Mouse (Mus musculus) hindbrain, embryonic 13.5 days (tissue): Measurements from ENCODE around the gene 1700047I17Rik2. TPM values are rescaled to one million over a fixed set of nuclear protein-coding genes. Genes with fewer than 3 reads are reported as not detected.
"Not testable (repeated sequence)": the region's sequence is repeated elsewhere in the genome, so short reads cannot be mapped to it uniquely, and the experiment has no call there.

Source experiments
- ATAC-seq: fragments of 200-750 bp; cut with Nextera tagmentation; 2 replicates; pipeline ENCODE4 v1.8.0; 2017; ENCODE audit warnings: moderate TSS enrichment; ENCODE audit not compliant: low FRiP score
- H3K27ac ChIP-seq: fragments of 300-500 bp; sonication (generic); 2 replicates; pipeline ENCODE4 v1.5.1; 2015; ENCODE audit warnings: inconsistent platforms, mild to moderate bottlenecking, moderate library complexity
- H3K27me3 ChIP-seq: fragments of 300-500 bp; sonication (generic); 2 replicates; pipeline ENCODE4 v1.6.1; 2015; ENCODE audit warnings: mild to moderate bottlenecking, inconsistent platforms
- H3K36me3 ChIP-seq: fragments of 300-500 bp; sonication (generic); 2 replicates; pipeline ENCODE4 v1.6.1; 2015; ENCODE audit warnings: mild to moderate bottlenecking, inconsistent platforms
- H3K4me1 ChIP-seq: fragments of 300-500 bp; sonication (generic); replicated peaks from 2 replicates; pipeline ENCODE4 v1.6.1; 2015; ENCODE audit warnings: inconsistent platforms
- H3K4me2 ChIP-seq: fragments of 300-500 bp; sonication (generic); 2 replicates; pipeline ENCODE4 v1.6.1; 2015; ENCODE audit warnings: inconsistent platforms, mild to moderate bottlenecking, moderate library complexity
- H3K4me3 ChIP-seq: fragments of 300-500 bp; sonication (generic); 2 replicates; pipeline ENCODE4 v1.5.1; 2015; ENCODE audit warnings: mild to moderate bottlenecking, inconsistent platforms
- H3K9ac ChIP-seq: fragments of 300-500 bp; sonication (generic); 2 replicates; pipeline ENCODE4 v1.6.1; 2015; ENCODE audit warnings: mild to moderate bottlenecking, inconsistent platforms
- H3K9me3 ChIP-seq: fragments of 300-500 bp; sonication (generic); 2 replicates; pipeline ENCODE4 v1.6.1; 2016; ENCODE audit warnings: inconsistent platforms
- WGBS: fragments of 180-500 bp; shearing (Covaris S2); methylation state at CpG from one replicate; pipeline ENCODE4 v1.1.7; 2015; 5-methylcytosine and 5-hydroxymethylcytosine counted together
- polyA plus RNA-seq: library from polyadenylated mRNA; unstranded; fragments of >200 nt; fragmentation: Nextera tagmentation; extraction: Ambion mirVana; gene quantifications from 2 replicates; pipeline ENCODE4 v1.2.1, GENCODE M21; 2015

The 1700047I17Rik2 gene
- polyA plus RNA-seq, 1 experiment from 2014 or later: not detected

DNA sequence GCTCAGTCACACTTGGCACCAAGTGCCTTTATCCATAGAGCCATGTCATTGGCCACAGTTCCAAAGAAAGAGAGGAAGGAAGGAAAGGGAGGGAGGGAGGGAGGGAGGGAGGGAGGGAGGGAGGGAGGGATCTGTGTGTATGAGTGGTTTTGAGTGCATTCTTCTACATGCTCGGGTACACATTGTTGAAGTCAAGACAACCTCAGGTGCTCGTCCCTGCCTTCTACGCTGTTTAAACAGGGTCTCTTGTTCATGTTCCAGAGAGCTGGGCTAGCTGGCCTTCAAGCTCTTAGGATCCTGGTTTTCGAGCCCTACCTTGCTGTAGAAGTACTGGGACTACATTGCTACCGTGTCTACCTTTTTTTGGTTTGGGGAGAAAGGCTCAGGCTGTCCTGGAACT, 64.0 kb downstream of the 1700047I17Rik2 start:
- H3K27me3 ChIP-seq, H3K4me1 ChIP-seq: not testable (repeated sequence)
- no CpG with 5 or more reads among the region's 5 CpGs for WGBS

More for the DNA sequence above, 64.0 kb downstream of the 1700047I17Rik2 start:
- ATAC-seq, H3K9me3 ChIP-seq, H3K4me2 ChIP-seq, H3K4me3 ChIP-seq, H3K36me3 ChIP-seq, H3K9ac ChIP-seq, H3K27ac ChIP-seq: not testable (repeated sequence)

Other genes starting within 250 kb of the 1700047I17Rik2 start
- gene Gm20403, start 213.1 kb upstream of the 1700047I17Rik2 start, polyA plus RNA-seq: not detected in 2 replicates
- 11.4 and 12.8 TPM in 2 replicates for gene Baz1a, start 185.2 kb upstream of the 1700047I17Rik2 start, polyA plus RNA-seq
- gene 2700097O09Rik, start 119.5 kb upstream of the 1700047I17Rik2 start, polyA plus RNA-seq: 35.9 and 37.3 TPM in 2 replicates
- gene Srp54a, start 119.3 kb upstream of the 1700047I17Rik2 start, polyA plus RNA-seq: 188 and 196 TPM in 2 replicates
- 45.1 and 46.1 TPM in 2 replicates for gene Fam177a, start 75.1 kb upstream of the 1700047I17Rik2 start, polyA plus RNA-seq
- gene Srp54b, start 44.5 kb upstream of the 1700047I17Rik2 start, polyA plus RNA-seq: 69.7 and 74.4 TPM in 2 replicates
- gene Srp54c, start 30.6 kb downstream of the 1700047I17Rik2 start, polyA plus RNA-seq: 79.7 and 82.2 TPM in 2 replicates
- gene 1110008L16Rik, start 100.0 kb downstream of the 1700047I17Rik2 start, polyA plus RNA-seq: 8.9 and 10.0 TPM in 2 replicates
- gene Ppp2r3c, start 103.4 kb downstream of the 1700047I17Rik2 start, polyA plus RNA-seq: 27.2 and 27.7 TPM in 2 replicates
- 444 and 450 TPM in 2 replicates for gene Psma6, start 184.6 kb downstream of the 1700047I17Rik2 start, polyA plus RNA-seq